9 mouse cellular contexts compared by ENCODE assay signal in genomic region chr14:47514816-47515453, GRCm38 (mm10). TPM values are rescaled to one million over a fixed set of nuclear protein-coding genes. Genes with fewer than 3 reads are reported as not detected.
DNase-seq lines count a peak whose midpoint lies in the region; ATAC-seq and TF ChIP-seq lines count a peak whose summit lies in the region.
"Had no signal": no experiment of that assay in that cellular context is flagged by ENCODE, and none has a peak within 500 bp of the region (broad histone marks: within the 10 kb centered on the region; RNA-seq: fewer than 3 reads in every experiment).

No protein-coding gene starts in this region.

- H3K9me3 ChIP-seq in heart, embryonic 14.5 days (ENCODE audit: control insufficient read depth, low read length): no peaks in the 10 kb centered on the region
- no peaks in the 10 kb centered on the region for H3K9me3 ChIP-seq in forebrain, postnatal 0 days (ENCODE audit: low read length)
- no peaks in the 10 kb centered on the region for H3K9me3 ChIP-seq in hindbrain, embryonic 14.5 days (ENCODE audit: control insufficient read depth, low read length)
- H3K9me3 ChIP-seq: neural tube, embryonic 13.5 days had no signal

- H3K4me3 ChIP-seq in heart, embryonic 14.5 days (ENCODE audit: control insufficient read depth in 1 of 2, insufficient read depth in 1 of 2, low read depth in 1 of 2, low read length in 2 of 2): no peak overlapping the region
- no peak overlapping the region for H3K4me3 ChIP-seq in forebrain, postnatal 0 days (ENCODE audit: low read depth, low read length)
- no peak overlapping the region for H3K4me3 ChIP-seq in hindbrain, embryonic 14.5 days (replicated peaks; ENCODE audit: low read length)
- H3K4me3 ChIP-seq: neural tube, embryonic 13.5 days had no signal

- no peaks in the 10 kb centered on the region for H3K36me3 ChIP-seq in heart, embryonic 14.5 days (ENCODE audit: control insufficient read depth, insufficient read depth, low read length)
- H3K36me3 ChIP-seq in forebrain, postnatal 0 days (ENCODE audit: insufficient read depth): no peaks in the 10 kb centered on the region
- H3K36me3 ChIP-seq in hindbrain, embryonic 14.5 days (replicated peaks; ENCODE audit: control insufficient read depth, insufficient read depth): no peaks in the 10 kb centered on the region
- H3K36me3 ChIP-seq: neural tube, embryonic 13.5 days had no signal

- H3K27me3 ChIP-seq in heart, embryonic 14.5 days (ENCODE audit: control insufficient read depth, insufficient read depth, low read length): no peaks in the 10 kb centered on the region
- no peaks in the 10 kb centered on the region for H3K27me3 ChIP-seq in forebrain, postnatal 0 days (ENCODE audit: insufficient read depth, low read length)
- no peaks in the 10 kb centered on the region for H3K27me3 ChIP-seq in hindbrain, embryonic 14.5 days (ENCODE audit: control insufficient read depth, insufficient read depth, low read length)
- H3K27me3 ChIP-seq: neural tube, embryonic 13.5 days had no signal

- DNase-seq in urinary bladder, postnatal 25 days (ENCODE audit: low spot score): peak; percentile 24
- no peak for DNase-seq in urinary bladder, adult 2 months (ENCODE audit: low spot score)
- peak; percentile 60 to 73 for DNase-seq in kidney, postnatal 4 days
- peak; percentile 40 for DNase-seq in naive thymus-derived CD4-positive, alpha-beta T cell, adult 2 months (ENCODE audit: low read depth)
- no peak for DNase-seq in left cerebral cortex, postnatal 25 days (ENCODE audit: low spot score in 2 of 2)
- no peak for DNase-seq in forebrain, postnatal 0 days
- DNase-seq in hindbrain, embryonic 14.5 days (ENCODE audit: low spot score): no peak

- WGBS in heart, embryonic 14.5 days: 48% methylated on average over 7 of the region's 7 CpGs
- WGBS in forebrain, postnatal 0 days: 64% methylated on average over 7 of the region's 7 CpGs
- 66% methylated on average over 7 of the region's 7 CpGs for WGBS in hindbrain, embryonic 14.5 days

- H3K9ac ChIP-seq in heart, embryonic 14.5 days (ENCODE audit: low read length): peak overlapping the region; percentile 32; the same call in 1 of the 2 replicates
- H3K9ac ChIP-seq in forebrain, postnatal 0 days: no peak overlapping the region
- no peak overlapping the region for H3K9ac ChIP-seq in hindbrain, embryonic 14.5 days
- H3K9ac ChIP-seq: neural tube, embryonic 13.5 days had no signal

- ATAC-seq in heart, embryonic 14.5 days (ENCODE audit: insufficient number of reproducible peaks, insufficient read depth, low FRiP score, low read depth): peak; percentile 76; the same call in 1 of the 2 replicates
- no peak for ATAC-seq in forebrain, postnatal 0 days
- ATAC-seq in hindbrain, embryonic 14.5 days (ENCODE audit: low FRiP score): no peak

- H3K27ac ChIP-seq in heart, embryonic 14.5 days (replicated peaks in 1 of 2; ENCODE audit: control insufficient read depth in 1 of 2, insufficient read depth in 1 of 2, low read depth in 2 of 2, low read length in 2 of 2): peak overlapping the region; percentile 12 to 42; a peak in 3 of 4 replicates
- no peak overlapping the region for H3K27ac ChIP-seq in forebrain, postnatal 0 days (ENCODE audit: low read depth, low read length)
- no peak overlapping the region for H3K27ac ChIP-seq in hindbrain, embryonic 14.5 days
- H3K27ac ChIP-seq: neural tube, embryonic 13.5 days had no signal

- intact Hi-C loops in left cerebral cortex, postnatal 25 days (cut with DNase I): no loop called here

- no peak for TF ChIP-seq CTCF in forebrain, postnatal 0 days (IDR thresholded peaks at IDR 0.05; ENCODE audit: low read depth)

- no peak overlapping the region for H3K4me2 ChIP-seq in heart, embryonic 14.5 days (ENCODE audit: low read length)
- no peak overlapping the region for H3K4me2 ChIP-seq in forebrain, postnatal 0 days (ENCODE audit: low read depth)
- no peak overlapping the region for H3K4me2 ChIP-seq in hindbrain, embryonic 14.5 days (replicated peaks)
- H3K4me2 ChIP-seq: neural tube, embryonic 13.5 days had no signal

- H3K4me1 ChIP-seq in heart, embryonic 14.5 days (ENCODE audit: control insufficient read depth in 2 of 2, insufficient read depth in 2 of 2, low read length in 2 of 2): peaks cover 0 to 7% of the 10 kb centered on the region in 2 experiments; a peak in 3 of 4 replicates
- H3K4me1 ChIP-seq in forebrain, postnatal 0 days (ENCODE audit: insufficient read depth): no peaks in the 10 kb centered on the region
- H3K4me1 ChIP-seq in hindbrain, embryonic 14.5 days (replicated peaks; ENCODE audit: control insufficient read depth, insufficient read depth, low read length): no peaks in the 10 kb centered on the region

RNA-seq across cellular contexts. Expression of gene Atg14, which starts 55.5 kb away (rescaled TPM):
- polyA plus RNA-seq in urinary bladder, adult 2 months (2012; rRNA removed): 10.9 and 13.1 TPM in 2 replicates
- polyA plus RNA-seq in heart, embryonic 14.5 days (2014; fragmentation: Nextera tagmentation; extraction: Ambion mirVana): 10.7 and 12.0 TPM in 2 replicates
- 10 to 100 TPM; 19.4 to 19.8 TPM for total RNA-seq in left cerebral cortex, postnatal 25 days (2021)
- total RNA-seq in forebrain, postnatal 0 days (2014; rRNA removed): 8.1 and 10.1 TPM in 2 replicates
- 22.0 and 31.7 TPM in 2 replicates for polyA plus RNA-seq in forebrain, postnatal 0 days (2015; fragmentation: Nextera tagmentation; extraction: Ambion mirVana)
- 15.9 and 16.9 TPM in 2 replicates for polyA plus RNA-seq in hindbrain, embryonic 14.5 days (2014; fragmentation: Nextera tagmentation; extraction: Ambion mirVana)

Comparison
In these comparisons a context has a peak if more than half of its experiments do, and no peak if none do; other contexts are left out.
1. DNase-seq: peak in urinary bladder, postnatal 25 days (single experiment), kidney, postnatal 4 days (2 of 2) and naive thymus-derived CD4-positive, alpha-beta T cell, adult 2 months (single experiment); none in urinary bladder, adult 2 months (single experiment), left cerebral cortex, postnatal 25 days (0 of 2), forebrain, postnatal 0 days (single experiment) and hindbrain, embryonic 14.5 days (single experiment).
2. H3K27ac ChIP-seq: peak in heart, embryonic 14.5 days (2 of 2); none in forebrain, postnatal 0 days (single experiment) and hindbrain, embryonic 14.5 days (single experiment).